Mouse (Mus musculus): ENCODE measurements at regions not wholly inside any gene's neighbourhood (a gene's known extent, or its start where the extent isn't known, plus 50 kb on each side); places are given as distances from the start of the nearest gene placed in this dataset.

DNA sequence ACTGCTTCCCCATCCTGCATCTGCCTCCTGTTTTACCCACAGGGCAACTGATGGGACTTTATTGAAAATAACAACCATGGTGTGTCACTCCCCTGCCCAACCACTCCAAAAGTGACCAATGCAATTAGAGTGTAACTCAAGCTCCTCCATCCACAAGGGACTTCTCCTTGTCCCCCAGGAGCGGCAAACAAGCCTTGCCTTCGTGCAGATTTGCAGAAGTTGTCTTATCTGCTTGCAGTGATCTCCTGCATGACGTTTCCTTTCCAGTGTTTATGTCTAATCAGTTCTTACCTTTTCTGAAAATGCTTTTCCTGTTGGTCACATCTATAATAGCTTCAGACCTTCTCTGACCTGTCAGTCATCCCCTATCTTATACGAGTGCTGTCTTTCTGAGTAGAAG is 100.5 kb upstream of the Rxylt1 start:
- Histone ChIP-seq H3K27me3 (ENCODE audit: control insufficient read depth, insufficient read depth, insufficient read length) (no peaks in the 10 kb centered on the region), H3K79me2 (ENCODE audit: control insufficient read depth, insufficient read depth) (no peaks in the 10 kb centered on the region), H3K36me3 (ENCODE audit: control insufficient read depth, insufficient read depth) (no peaks in the 10 kb centered on the region), H3K79me3 (ENCODE audit: low read depth) (no peaks in the 10 kb centered on the region), H3ac (ENCODE audit: control insufficient read depth, insufficient read length, low read depth) (no peak overlapping the region), H3K4me3 (ENCODE audit: insufficient read depth, poor library complexity, severe bottlenecking) (no peak overlapping the region)
- TF ChIP-seq MYOD1 (IDR thresholded peaks at IDR 0.05; ENCODE audit: control insufficient read depth, insufficient read length, low read depth) (no peak), FOSL1 (IDR thresholded peaks at IDR 0.05; ENCODE audit: insufficient read depth, low read length, poor library complexity, severe bottlenecking) (no peak), CEBPB (IDR thresholded peaks at IDR 0.05; ENCODE audit: low read depth) (no peak), MYOG (IDR thresholded peaks at IDR 0.05; ENCODE audit: control insufficient read depth, extremely low read depth, insufficient read length) (no peak), USF1 (IDR thresholded peaks at IDR 0.05; ENCODE audit: low read depth) (no peak), MAX (IDR thresholded peaks at IDR 0.05) (no peak), CTCF (IDR thresholded peaks at IDR 0.05; ENCODE audit: control insufficient read depth, insufficient read depth, insufficient read length) (no peak)

DNA sequence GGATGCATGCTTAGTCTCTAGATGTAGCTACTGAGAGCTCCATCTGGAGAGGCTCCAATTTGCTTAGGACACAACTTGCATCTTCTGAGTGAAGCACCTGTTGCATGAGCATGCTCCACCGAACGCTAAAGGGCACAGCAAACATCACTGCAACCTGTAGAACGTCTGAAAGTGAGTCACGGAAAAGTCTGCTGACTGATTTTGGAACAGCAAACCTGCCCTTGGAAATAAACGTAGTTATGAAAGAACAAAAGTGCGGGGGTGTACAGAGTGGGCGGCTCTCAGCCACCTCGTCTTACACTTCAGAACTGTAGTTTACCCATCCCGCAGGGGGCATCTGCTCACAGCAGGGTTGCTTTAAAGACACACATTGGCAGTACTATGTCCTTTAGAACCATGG is 97.0 kb upstream of the Rxylt1 start:
- no peaks in the 10 kb centered on the region for H3K27me3 ChIP-seq (ENCODE audit: control insufficient read depth, insufficient read depth, insufficient read length)

DNA sequence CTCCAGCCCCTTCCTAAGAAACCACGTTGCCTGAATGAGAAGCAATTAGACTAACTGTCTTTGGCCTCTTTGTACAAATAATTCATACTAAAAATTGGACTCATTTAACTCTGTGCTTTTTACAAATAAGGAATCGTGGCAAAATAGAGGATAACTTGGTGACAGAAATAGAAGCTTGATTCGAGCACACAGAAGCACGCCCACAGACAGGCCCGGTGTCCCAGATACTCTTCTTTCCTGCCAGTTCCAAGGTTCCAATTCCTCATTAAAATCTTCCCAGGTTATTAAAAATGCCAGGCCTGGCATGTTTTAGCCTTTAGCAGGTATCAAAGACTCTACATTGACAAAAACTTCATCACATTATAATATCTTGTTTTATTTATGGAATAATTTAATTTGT is 96.2 kb upstream of the Rxylt1 start:
- no peaks in the 10 kb centered on the region for H3K79me2 ChIP-seq (ENCODE audit: control insufficient read depth, insufficient read depth)
- TF ChIP-seq CEBPB (IDR thresholded peaks at IDR 0.05; ENCODE audit: low read depth): no peak
- no peak for TF ChIP-seq CTCF (IDR thresholded peaks at IDR 0.05; ENCODE audit: control insufficient read depth, insufficient read depth, insufficient read length)
- no peaks in the 10 kb centered on the region for H3K36me3 ChIP-seq (ENCODE audit: control insufficient read depth, insufficient read depth)
- H3K4me3 ChIP-seq (ENCODE audit: insufficient read depth, poor library complexity, severe bottlenecking): no peak overlapping the region
- no peak overlapping the region for H3ac ChIP-seq (ENCODE audit: control insufficient read depth, insufficient read length, low read depth)
- H3K79me3 ChIP-seq (ENCODE audit: low read depth): no peaks in the 10 kb centered on the region
- no peaks in the 10 kb centered on the region for H3K27me3 ChIP-seq (ENCODE audit: control insufficient read depth, insufficient read depth, insufficient read length)

More for the DNA sequence above, 97.0 kb upstream of the Rxylt1 start:
- no peak overlapping the region for H3K4me3 ChIP-seq (ENCODE audit: insufficient read depth, poor library complexity, severe bottlenecking)
- no peaks in the 10 kb centered on the region for H3K79me3 ChIP-seq (ENCODE audit: low read depth)
- H3K79me2 ChIP-seq (ENCODE audit: control insufficient read depth, insufficient read depth): no peaks in the 10 kb centered on the region
- H3ac ChIP-seq (ENCODE audit: control insufficient read depth, insufficient read length, low read depth): no peak overlapping the region
- H3K36me3 ChIP-seq (ENCODE audit: control insufficient read depth, insufficient read depth): no peaks in the 10 kb centered on the region
- TF ChIP-seq FOSL1 (IDR thresholded peaks at IDR 0.05; ENCODE audit: insufficient read depth, low read length, poor library complexity, severe bottlenecking) (no peak), CTCF (IDR thresholded peaks at IDR 0.05; ENCODE audit: control insufficient read depth, insufficient read depth, insufficient read length) (no peak), CEBPB (IDR thresholded peaks at IDR 0.05; ENCODE audit: low read depth) (no peak), MYOD1 (IDR thresholded peaks at IDR 0.05; ENCODE audit: control insufficient read depth, insufficient read length, low read depth) (no peak), MYOG (IDR thresholded peaks at IDR 0.05; ENCODE audit: control insufficient read depth, extremely low read depth, insufficient read length) (no peak), USF1 (IDR thresholded peaks at IDR 0.05; ENCODE audit: low read depth) (no peak)

DNA sequence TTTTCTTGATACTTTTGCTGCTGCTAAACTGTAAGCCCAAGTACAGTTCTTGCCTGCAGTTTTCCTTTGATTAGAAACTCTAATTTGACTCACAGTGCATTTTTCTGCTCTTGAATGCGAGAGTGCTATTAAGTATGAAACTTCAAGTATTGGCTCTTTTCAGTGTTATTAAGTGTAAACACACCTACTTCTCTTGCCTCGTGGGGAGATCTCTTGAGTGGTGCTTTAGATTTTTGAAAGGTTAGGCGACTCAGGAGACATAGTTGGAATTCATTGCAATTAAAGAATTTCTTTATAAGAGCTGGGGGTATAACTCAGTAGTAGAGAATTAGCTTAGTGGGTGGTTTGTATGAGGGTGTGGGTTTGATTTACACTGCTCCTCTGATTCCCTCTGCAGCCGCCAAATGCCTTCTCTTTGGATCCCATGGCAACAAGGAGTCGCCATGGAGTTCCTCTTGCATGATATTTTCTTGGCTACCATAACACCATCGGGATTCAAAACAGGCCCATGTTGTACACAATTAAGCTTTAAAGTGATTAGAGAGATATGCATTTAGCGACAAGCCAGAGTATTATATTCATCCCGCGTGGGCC is 88.1 kb upstream of the Rxylt1 start:
- H3K27me3 ChIP-seq (ENCODE audit: control insufficient read depth, insufficient read depth, insufficient read length): no peaks in the 10 kb centered on the region
- H3ac ChIP-seq (ENCODE audit: control insufficient read depth, insufficient read length, low read depth): no peak overlapping the region
- no peak overlapping the region for H3K4me3 ChIP-seq (ENCODE audit: insufficient read depth, poor library complexity, severe bottlenecking)
- no peak for TF ChIP-seq USF1 (IDR thresholded peaks at IDR 0.05; ENCODE audit: low read depth)
- no peak for TF ChIP-seq CEBPB (IDR thresholded peaks at IDR 0.05; ENCODE audit: low read depth)
- TF ChIP-seq MAX (IDR thresholded peaks at IDR 0.05): no peak
- no peak for TF ChIP-seq CTCF (IDR thresholded peaks at IDR 0.05; ENCODE audit: control insufficient read depth, insufficient read depth, insufficient read length)
- no peak for TF ChIP-seq FOSL1 (IDR thresholded peaks at IDR 0.05; ENCODE audit: insufficient read depth, low read length, poor library complexity, severe bottlenecking)
- TF ChIP-seq MYOG (IDR thresholded peaks at IDR 0.05; ENCODE audit: control insufficient read depth, extremely low read depth, insufficient read length): no peak
- no peaks in the 10 kb centered on the region for H3K79me2 ChIP-seq (ENCODE audit: control insufficient read depth, insufficient read depth)
- no peaks in the 10 kb centered on the region for H3K36me3 ChIP-seq (ENCODE audit: control insufficient read depth, insufficient read depth)
- H3K79me3 ChIP-seq (ENCODE audit: low read depth): no peaks in the 10 kb centered on the region

DNA sequence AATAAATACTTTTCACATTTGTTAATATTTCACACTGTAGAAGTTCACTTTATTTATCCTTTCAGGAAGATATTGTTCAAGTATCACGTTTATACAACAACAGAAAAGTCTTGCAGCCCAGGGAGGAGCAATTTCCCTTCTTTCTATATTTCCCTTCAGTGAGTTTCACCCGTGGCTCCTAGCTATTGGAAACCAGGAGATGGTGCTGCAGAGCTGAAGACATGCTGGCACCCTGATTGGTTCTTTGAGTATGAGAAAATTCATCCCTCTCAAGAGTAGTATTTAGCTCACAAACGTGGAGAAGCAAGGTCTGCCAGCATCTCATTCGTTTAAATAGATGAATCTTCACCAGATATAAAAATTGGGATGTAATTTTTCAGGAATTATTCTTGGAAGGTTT is 85.9 kb upstream of the Rxylt1 start:
- Histone ChIP-seq H3K27me3 (ENCODE audit: control insufficient read depth, insufficient read depth, insufficient read length) (no peaks in the 10 kb centered on the region), H3K4me3 (ENCODE audit: insufficient read depth, poor library complexity, severe bottlenecking) (no peak overlapping the region), H3K36me3 (ENCODE audit: control insufficient read depth, insufficient read depth) (no peaks in the 10 kb centered on the region), H3K79me3 (ENCODE audit: low read depth) (no peaks in the 10 kb centered on the region), H3K79me2 (ENCODE audit: control insufficient read depth, insufficient read depth) (no peaks in the 10 kb centered on the region), H3ac (ENCODE audit: control insufficient read depth, insufficient read length, low read depth) (no peak overlapping the region)
- TF ChIP-seq MAX (IDR thresholded peaks at IDR 0.05) (no peak), MYOG (IDR thresholded peaks at IDR 0.05; ENCODE audit: control insufficient read depth, extremely low read depth, insufficient read length) (no peak), CEBPB (IDR thresholded peaks at IDR 0.05; ENCODE audit: low read depth) (no peak), FOSL1 (IDR thresholded peaks at IDR 0.05; ENCODE audit: insufficient read depth, low read length, poor library complexity, severe bottlenecking) (no peak), MYOD1 (IDR thresholded peaks at IDR 0.05; ENCODE audit: control insufficient read depth, insufficient read length, low read depth) (no peak), CTCF (IDR thresholded peaks at IDR 0.05; ENCODE audit: control insufficient read depth, insufficient read depth, insufficient read length) (no peak), USF1 (IDR thresholded peaks at IDR 0.05; ENCODE audit: low read depth) (no peak)

DNA sequence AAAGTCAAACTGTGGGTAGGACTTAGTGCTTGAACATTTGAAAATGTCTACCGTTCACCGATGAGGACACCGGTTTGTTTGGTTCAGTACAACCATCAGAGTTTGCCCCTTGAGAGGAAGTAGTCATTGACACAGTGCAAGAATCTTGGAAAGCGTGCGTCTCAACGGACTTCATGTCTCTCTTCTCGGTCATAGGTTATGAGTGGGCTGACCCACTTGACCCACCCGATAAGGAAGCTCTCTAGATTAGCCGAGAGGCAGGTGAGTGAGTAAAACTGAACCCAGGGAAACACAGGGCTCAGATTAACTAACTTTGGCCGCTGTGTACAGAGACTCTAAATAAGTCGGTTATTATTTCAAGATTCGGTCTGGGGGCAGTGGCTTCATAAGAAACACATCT is 51.9 kb upstream of the Rxylt1 start:
- H3K27me3 ChIP-seq (ENCODE audit: control insufficient read depth, insufficient read depth, insufficient read length): no peaks in the 10 kb centered on the region
- H3ac ChIP-seq (ENCODE audit: control insufficient read depth, insufficient read length, low read depth): no peak overlapping the region
- H3K79me3 ChIP-seq (ENCODE audit: low read depth): no peaks in the 10 kb centered on the region
- TF ChIP-seq MYOD1 (IDR thresholded peaks at IDR 0.05; ENCODE audit: control insufficient read depth, insufficient read length, low read depth) (no peak), USF1 (IDR thresholded peaks at IDR 0.05; ENCODE audit: low read depth) (no peak), FOSL1 (IDR thresholded peaks at IDR 0.05; ENCODE audit: insufficient read depth, low read length, poor library complexity, severe bottlenecking) (no peak), CTCF (IDR thresholded peaks at IDR 0.05; ENCODE audit: control insufficient read depth, insufficient read depth, insufficient read length) (no peak), MYOG (IDR thresholded peaks at IDR 0.05; ENCODE audit: control insufficient read depth, extremely low read depth, insufficient read length) (no peak), MAX (IDR thresholded peaks at IDR 0.05) (no peak), CEBPB (IDR thresholded peaks at IDR 0.05; ENCODE audit: low read depth) (no peak)
- H3K36me3 ChIP-seq (ENCODE audit: control insufficient read depth, insufficient read depth): no peaks in the 10 kb centered on the region
- H3K79me2 ChIP-seq (ENCODE audit: control insufficient read depth, insufficient read depth): no peaks in the 10 kb centered on the region
- no peak overlapping the region for H3K4me3 ChIP-seq (ENCODE audit: insufficient read depth, poor library complexity, severe bottlenecking)

Measured in C2C12 (cell line).